Mouse (Mus musculus): Measurements from ENCODE around the gene Slc35f5.

Slc35f5 gene

GRCm38 (mm10) chr1:125560259-125561192 lies at the start of gene Slc35f5:
Gene Slc35f5, plus strand, starts transcription at chr1:125560595.
- 0 out of 2 replicates have a peak, but pooled peaks have one; percentile 16 for TF ChIP-seq GATA4 (IDR thresholded peaks at IDR 0.05; ENCODE audit: insufficient replicate concordance, low read length)

DNA sequence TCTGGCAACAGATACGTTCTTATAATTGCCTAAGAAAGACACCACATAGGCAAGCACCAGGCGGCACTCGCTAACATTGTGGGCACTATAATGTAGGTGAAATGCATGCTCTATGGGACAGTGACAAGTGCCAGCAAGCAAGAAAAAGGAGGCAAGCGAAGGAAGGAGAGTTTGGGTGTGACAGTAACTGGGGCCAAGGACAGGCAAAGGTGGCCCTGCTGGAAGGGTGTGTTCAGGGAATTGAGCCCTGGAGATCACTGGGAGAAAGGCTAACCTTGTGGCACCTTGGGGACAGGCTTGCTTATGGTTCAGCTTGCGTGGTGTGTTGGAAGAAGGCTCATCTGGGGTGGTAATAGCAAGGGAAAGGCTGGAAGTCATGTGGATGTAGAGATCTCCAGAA lies 45.7 kb upstream of the Slc35f5 start:
- TF ChIP-seq GATA4 (IDR thresholded peaks at IDR 0.05; ENCODE audit: insufficient replicate concordance, low read length): no peak

- TF ChIP-seq GATA4 (IDR thresholded peaks at IDR 0.05; ENCODE audit: insufficient replicate concordance, low read length): no peak
Measured at GRCm38 (mm10) chr1:125516910-125517659, 43.3 kb upstream of the Slc35f5 start.

- peak; percentile 82; the same call in 1 of the 2 replicates for TF ChIP-seq GATA4 (IDR thresholded peaks at IDR 0.05; ENCODE audit: insufficient replicate concordance, low read length)
Measured at GRCm38 (mm10) chr1:125519107-125519611, 41.2 kb upstream of the Slc35f5 start.

DNA sequence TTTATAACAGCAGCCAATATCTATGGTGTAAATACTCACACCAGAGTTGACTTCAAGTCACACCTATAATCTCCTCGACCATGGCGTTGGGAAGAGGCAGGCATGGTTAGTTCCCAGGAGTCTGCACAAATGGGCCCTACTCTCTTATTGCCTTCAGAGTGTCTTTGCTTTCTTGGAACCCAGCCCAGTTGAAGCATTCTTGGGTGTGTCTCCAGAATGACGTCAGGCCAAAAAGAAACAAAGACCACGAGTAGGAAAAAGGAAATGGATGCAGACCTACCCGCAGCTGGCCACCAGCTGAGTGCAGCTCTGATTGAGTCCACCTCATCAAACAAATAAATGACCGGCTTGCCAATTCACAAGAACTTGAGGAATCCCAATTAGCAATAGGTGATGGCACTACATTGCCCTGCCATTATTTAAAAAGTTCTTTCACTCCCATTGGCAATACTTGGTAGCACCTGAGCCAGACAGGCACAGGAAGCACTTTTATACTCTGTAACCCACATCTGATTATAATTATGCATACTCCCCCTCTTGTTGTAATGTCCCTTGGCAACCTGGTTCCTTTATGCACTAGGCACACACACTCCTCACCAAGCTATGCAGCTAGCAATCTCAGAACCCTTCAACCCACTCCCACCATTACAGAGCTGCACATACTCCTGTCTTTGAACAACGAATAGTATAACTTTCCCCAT lies 34.3 kb upstream of the Slc35f5 start:
- no peak for TF ChIP-seq GATA4 (IDR thresholded peaks at IDR 0.05; ENCODE audit: insufficient replicate concordance, low read length)

- TF ChIP-seq GATA4 (IDR thresholded peaks at IDR 0.05; ENCODE audit: insufficient replicate concordance, low read length): no peak
Measured at GRCm38 (mm10) chr1:125526666-125527004, 33.8 kb upstream of the Slc35f5 start.

GRCm38 (mm10) chr1:125527364-125527763 lies 33.0 kb upstream of the Slc35f5 start:
- no peak for TF ChIP-seq GATA4 (IDR thresholded peaks at IDR 0.05; ENCODE audit: insufficient replicate concordance, low read length)

DNA sequence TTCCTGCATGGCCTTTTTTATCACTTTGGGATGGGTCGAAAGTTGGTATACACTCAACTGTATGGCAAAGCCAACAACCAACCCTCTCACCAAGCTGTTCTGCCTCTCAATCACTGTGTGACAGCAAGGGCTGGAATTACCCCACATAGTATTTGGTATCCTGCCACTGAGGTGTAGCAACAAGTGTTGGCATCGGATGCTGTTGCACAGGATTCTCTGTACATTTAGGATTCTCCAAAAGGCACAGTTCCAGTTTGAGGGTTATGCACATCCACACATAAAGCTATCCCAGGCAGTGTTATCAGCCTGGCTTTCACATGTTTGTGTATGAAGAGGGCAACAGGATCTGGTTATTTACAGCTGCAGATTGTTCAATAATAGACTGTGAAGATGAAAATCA lies 23.3 kb upstream of the Slc35f5 start:
- TF ChIP-seq GATA4 (IDR thresholded peaks at IDR 0.05; ENCODE audit: insufficient replicate concordance, low read length): no peak

GRCm38 (mm10) chr1:125537776-125538175 lies 22.6 kb upstream of the Slc35f5 start:
- TF ChIP-seq GATA4 (IDR thresholded peaks at IDR 0.05; ENCODE audit: insufficient replicate concordance, low read length): no peak

- TF ChIP-seq GATA4 (IDR thresholded peaks at IDR 0.05; ENCODE audit: insufficient replicate concordance, low read length): no peak
Measured at GRCm38 (mm10) chr1:125539312-125539711, 21.1 kb upstream of the Slc35f5 start.

- TF ChIP-seq GATA4 (IDR thresholded peaks at IDR 0.05; ENCODE audit: insufficient replicate concordance, low read length): no peak
Measured at GRCm38 (mm10) chr1:125542008-125542999, 18.1 kb upstream of the Slc35f5 start.

- no peak for TF ChIP-seq GATA4 (IDR thresholded peaks at IDR 0.05; ENCODE audit: insufficient replicate concordance, low read length)
Measured at GRCm38 (mm10) chr1:125549872-125550271, 10.5 kb upstream of the Slc35f5 start.

DNA sequence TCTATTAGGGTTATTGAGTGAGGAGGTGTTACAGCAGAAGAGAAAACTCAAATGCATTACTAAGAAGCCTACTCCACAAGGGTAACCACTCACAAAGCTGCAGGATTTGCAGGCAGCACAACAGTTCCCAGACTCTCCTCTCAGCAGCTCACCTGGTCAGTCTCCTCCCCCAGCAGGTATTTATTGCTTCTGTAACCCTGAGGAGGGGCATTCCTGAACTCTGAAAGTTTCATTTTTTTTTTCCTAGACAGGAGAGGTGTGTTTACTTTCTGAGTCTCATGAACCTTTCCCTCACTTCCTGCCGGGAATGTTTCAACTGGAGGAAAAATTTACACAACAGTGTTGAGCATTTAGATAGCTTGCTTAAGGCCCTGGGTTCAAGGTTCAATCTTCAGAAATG lies 10.0 kb upstream of the Slc35f5 start:
- no peak for TF ChIP-seq GATA4 (IDR thresholded peaks at IDR 0.05; ENCODE audit: insufficient replicate concordance, low read length)

- TF ChIP-seq GATA4 (IDR thresholded peaks at IDR 0.05; ENCODE audit: insufficient replicate concordance, low read length): no peak
Measured at GRCm38 (mm10) chr1:125551564-125551963, 8.8 kb upstream of the Slc35f5 start.

Data from liver, adult (tissue).